In genomic region chr5:113100422-113100821, GRCm38 (mm10) we compare ENCODE assay signal across 17 mouse cellular contexts. TPM values are rescaled to one million over a fixed set of nuclear protein-coding genes. Genes with fewer than 3 reads are reported as not detected.
"Had no signal": no experiment of that assay in that cellular context is flagged by ENCODE, and none has a peak within 500 bp of the region (broad histone marks: within the 10 kb centered on the region; RNA-seq: fewer than 3 reads in every experiment).

No protein-coding gene starts in this region.

- H3K4me3 ChIP-seq: limb, embryonic 12.5 days; liver, embryonic 13.5 days; megakaryocyte, embryonic 14.5 days; midbrain, embryonic 12.5 days had no signal

- H3K27ac ChIP-seq: limb, embryonic 12.5 days; liver, embryonic 13.5 days; macrophage; midbrain, embryonic 12.5 days; stomach, postnatal 0 days had no signal

- DNase-seq: kidney, adult 18-20 months; kidney, postnatal 10 days; kidney, postnatal 4 days; liver; liver, embryonic 13.5 days; liver, postnatal 0 days; thymus, adult 18-20 months; thymus, postnatal 14 days had no signal

RNA-seq across cellular contexts. Expression of gene Crybb2, which starts 30.5 kb away (rescaled TPM):
- total RNA-seq: layer of hippocampus, adult 8-10 months; layer of hippocampus, postnatal 14 days; left cerebral cortex, adult 8-10 months; left cerebral cortex, postnatal 36 days had no signal
